In the genomic region with DNA sequence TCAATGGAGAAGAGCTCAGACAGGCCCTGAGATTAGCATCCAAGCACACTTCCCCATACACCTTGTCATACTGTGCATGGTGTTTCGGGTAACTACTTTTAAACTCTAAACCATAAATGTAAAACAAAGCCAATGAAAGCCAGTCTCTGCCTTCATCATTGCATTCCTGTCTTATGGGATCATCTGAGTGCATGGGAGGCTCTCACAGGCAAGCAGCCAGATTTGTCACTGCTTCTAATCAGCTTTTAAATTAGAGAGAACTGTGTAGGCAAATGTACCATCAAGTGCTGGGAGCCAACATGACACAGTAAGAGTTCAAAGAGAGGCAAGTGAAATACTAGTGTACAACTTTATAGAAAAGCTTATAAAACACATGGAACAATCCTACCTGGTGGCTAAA, we compare ENCODE assay signal across 12 mouse cellular contexts. TPM values are rescaled to one million over a fixed set of nuclear protein-coding genes. Genes with fewer than 3 reads are reported as not detected.
DNase-seq lines count a peak whose midpoint lies in the region; ATAC-seq lines count a peak whose summit lies in the region.
"Had no signal": no experiment of that assay in that cellular context is flagged by ENCODE, and none has a peak within 500 bp of the region (broad histone marks: within the 10 kb centered on the region; RNA-seq: fewer than 3 reads in every experiment).

No protein-coding gene starts in this region.

- 71% methylated on average over 1 of the region's 1 CpGs for WGBS in kidney, embryonic 15.5 days
- 87% methylated on average over 1 of the region's 1 CpGs for whole genome bisulfite sequencing in forebrain, embryonic 11.5 days

- no peaks in the 10 kb centered on the region for H3K27me3 ChIP-seq in kidney, embryonic 15.5 days
- no peaks in the 10 kb centered on the region for H3K27me3 ChIP-seq in forebrain, embryonic 11.5 days (ENCODE audit: control insufficient read depth, insufficient read depth, low read length)
- H3K27me3 ChIP-seq: embryonic facial prominence, embryonic 13.5 days; hindbrain, embryonic 12.5 days; liver, embryonic 13.5 days; megakaryocyte, embryonic 14.5 days had no signal

- H3K4me3 ChIP-seq in kidney, embryonic 15.5 days (replicated peaks): no peak overlapping the region
- H3K4me3 ChIP-seq in forebrain, embryonic 11.5 days (ENCODE audit: low read depth, low read length): no peak overlapping the region
- H3K4me3 ChIP-seq: embryonic facial prominence, embryonic 13.5 days; hindbrain, embryonic 12.5 days; liver, embryonic 13.5 days; megakaryocyte, embryonic 14.5 days had no signal

- peaks cover 42% of the 10 kb centered on the region for H3K36me3 ChIP-seq in kidney, embryonic 15.5 days
- H3K36me3 ChIP-seq in forebrain, embryonic 11.5 days (ENCODE audit: control insufficient read depth, insufficient read depth, low read length): no peaks in the 10 kb centered on the region

- H3K9ac ChIP-seq in kidney, embryonic 15.5 days: no peak overlapping the region
- H3K9ac ChIP-seq in forebrain, embryonic 11.5 days (ENCODE audit: low read length): no peak overlapping the region
- H3K9ac ChIP-seq: embryonic facial prominence, embryonic 13.5 days; hindbrain, embryonic 12.5 days; liver, embryonic 13.5 days had no signal

- DNase-seq in kidney, adult 9 months: no peak
- DNase-seq in urinary bladder, postnatal 14 days (ENCODE audit: low spot score): peak; percentile 32
- no peak for DNase-seq in urinary bladder, postnatal 10 days (ENCODE audit: low spot score)
- peak; percentile 60 for DNase-seq in heart, postnatal 4 days
- DNase-seq in cerebellum, postnatal 36 days: no peak
- no peak for DNase-seq in forebrain, embryonic 11.5 days (ENCODE audit: low spot score)
- no peak for DNase-seq in B cell, adult 2 months
- DNase-seq: liver, embryonic 13.5 days had no signal

- H3K27ac ChIP-seq in kidney, embryonic 15.5 days: peak overlapping the region; percentile 73
- no peak overlapping the region for H3K27ac ChIP-seq in forebrain, embryonic 11.5 days (ENCODE audit: low read depth, low read length)
- H3K27ac ChIP-seq: embryonic facial prominence, embryonic 13.5 days; hindbrain, embryonic 12.5 days; liver, embryonic 13.5 days had no signal

- ATAC-seq in kidney, embryonic 15.5 days (replicated peaks; ENCODE audit: low FRiP score): no peak
- no peak for ATAC-seq in forebrain, embryonic 11.5 days (replicated peaks; ENCODE audit: low FRiP score)

- no peaks in the 10 kb centered on the region for H3K9me3 ChIP-seq in kidney, embryonic 15.5 days (replicated peaks)
- H3K9me3 ChIP-seq in forebrain, embryonic 11.5 days (ENCODE audit: control insufficient read depth, low read length): no peaks in the 10 kb centered on the region
- H3K9me3 ChIP-seq: embryonic facial prominence, embryonic 13.5 days; hindbrain, embryonic 12.5 days; liver, embryonic 13.5 days; megakaryocyte, embryonic 14.5 days had no signal

- no peak overlapping the region for H3K4me2 ChIP-seq in kidney, embryonic 15.5 days
- H3K4me2 ChIP-seq in forebrain, embryonic 11.5 days (ENCODE audit: low read depth, low read length, severe bottlenecking): no peak overlapping the region
- H3K4me2 ChIP-seq: embryonic facial prominence, embryonic 13.5 days; hindbrain, embryonic 12.5 days; liver, embryonic 13.5 days had no signal

- peaks cover 41% of the 10 kb centered on the region for H3K4me1 ChIP-seq in kidney, embryonic 15.5 days
- no peaks in the 10 kb centered on the region for H3K4me1 ChIP-seq in forebrain, embryonic 11.5 days (replicated peaks; ENCODE audit: control insufficient read depth, insufficient read depth, low read length)

RNA-seq across cellular contexts. Expression of gene Rab11a, which starts 35.9 kb away (rescaled TPM):
- polyA plus RNA-seq in kidney, embryonic 15.5 days (2015; fragmentation: Nextera tagmentation; extraction: Ambion mirVana): 550 and 571 TPM in 2 replicates
- 100 to 1,000 TPM; 268 to 285 TPM for total RNA-seq in heart, postnatal 4 days (2021)
- 253 and 282 TPM in 2 replicates for polyA plus RNA-seq in forebrain, embryonic 11.5 days (2014; fragmentation: Nextera tagmentation; extraction: Ambion mirVana)

Comparison
In these comparisons a context has a peak if more than half of its experiments do, and no peak if none do; other contexts are left out.
1. DNase-seq: peak in urinary bladder, postnatal 14 days (single experiment) and heart, postnatal 4 days (single experiment); none in kidney, adult 9 months (single experiment), urinary bladder, postnatal 10 days (single experiment), cerebellum, postnatal 36 days (0 of 2), forebrain, embryonic 11.5 days (single experiment) and B cell, adult 2 months (0 of 2).